In the genomic region with DNA sequence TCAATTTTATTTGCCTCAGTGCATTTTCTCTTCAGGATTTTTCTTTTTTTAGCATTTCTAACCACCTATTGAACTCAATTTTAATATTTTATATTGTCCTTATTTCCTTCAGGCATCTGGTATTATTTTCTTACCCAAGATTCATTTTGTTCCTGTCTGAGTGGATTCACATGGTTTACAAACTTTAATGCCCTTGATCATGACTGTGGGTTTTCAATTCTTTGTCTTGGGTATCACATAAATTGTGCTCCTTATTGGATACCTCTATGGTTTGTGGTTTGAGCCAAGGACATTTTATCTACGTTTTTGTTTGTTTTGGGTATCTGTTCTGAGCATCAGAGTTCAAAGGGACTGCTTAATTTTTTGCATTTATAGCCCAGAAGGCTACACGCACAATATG, we compare ENCODE assay signal across 20 mouse cellular contexts. TPM values are rescaled to one million over a fixed set of nuclear protein-coding genes. Genes with fewer than 3 reads are reported as not detected.
"Had no signal": no experiment of that assay in that cellular context is flagged by ENCODE, and none has a peak within 500 bp of the region (broad histone marks: within the 10 kb centered on the region; RNA-seq: fewer than 3 reads in every experiment).

No protein-coding gene starts in this region.

- DNase-seq: kidney, adult 2 months; layer of hippocampus, postnatal 36 days; lung, adult 18-20 months; lung, postnatal 10 days; lung, postnatal 36 days; midbrain, embryonic 14.5 days; retina, postnatal 1 day; right cerebral cortex, postnatal 25 days; spleen, adult 18-20 months; thymus, postnatal 36 days had no signal

- H3K9ac ChIP-seq: lung, embryonic 15.5 days; neural tube, embryonic 13.5 days; stomach, embryonic 15.5 days had no signal

- ATAC-seq: intestine, postnatal 0 days had no signal

- H3K9me3 ChIP-seq: lung, embryonic 15.5 days; megakaryocyte, embryonic 14.5 days; stomach, embryonic 15.5 days had no signal

- H3K4me3 ChIP-seq: left cerebral cortex, adult 2 months; myocyte had no signal

- H3K27me3 ChIP-seq: lung, embryonic 15.5 days; megakaryocyte, embryonic 14.5 days; neural tube, embryonic 13.5 days; stomach, embryonic 15.5 days had no signal

- H3K27ac ChIP-seq: left cerebral cortex, adult 2 months; liver, embryonic 14.5 days; lung, embryonic 15.5 days; neural tube, embryonic 13.5 days; stomach, embryonic 15.5 days had no signal

- H3K4me1 ChIP-seq: lung, embryonic 15.5 days; megakaryocyte, embryonic 14.5 days; neural tube, embryonic 13.5 days; stomach, embryonic 15.5 days had no signal

- H3K36me3 ChIP-seq: lung, embryonic 15.5 days; midbrain, embryonic 10.5 days; neural tube, embryonic 13.5 days; stomach, embryonic 15.5 days had no signal

RNA-seq across cellular contexts. Expression of gene Zfp982, which starts 43.9 kb away (rescaled TPM):
- total RNA-seq: neutrophil, adult 5-6 weeks had no signal
